Mouse (Mus musculus) cerebellum, adult 2 months (tissue): ENCODE data around the gene Phc2. TPM values are rescaled to one million over a fixed set of nuclear protein-coding genes. Genes with fewer than 3 reads are reported as not detected.

Source experiments
- DNase-seq, 2 experiments: peaks; one replicate each; pipeline ENCODE4 v3.0.0; 2021
- H3K27ac ChIP-seq: fragments of 200-500 bp; 2 replicates; pipeline ENCODE4 v1.5.1; 2012; ENCODE audit warnings: low read length, control low read depth, inconsistent platforms; ENCODE audit not compliant: insufficient read depth
- H3K27me3 ChIP-seq: fragments of 200-500 bp; 2 replicates; pipeline ENCODE4 v1.6.1; 2012; ENCODE audit warnings: inconsistent platforms, mild to moderate bottlenecking, low read length, moderate library complexity; ENCODE audit not compliant: control insufficient read depth, insufficient read depth
- H3K4me1 ChIP-seq: fragments of 200-500 bp; 2 replicates; pipeline ENCODE4 v1.6.1; 2011; ENCODE audit warnings: low read length; ENCODE audit not compliant: control insufficient read depth, insufficient read depth
- H3K4me3 ChIP-seq: fragments of 200-500 bp; replicated peaks from 2 replicates; pipeline ENCODE3; 2011; ENCODE audit warnings: mild to moderate bottlenecking, low read depth, low read length, control low read depth; ENCODE audit not compliant: insufficient read depth
- CTCF ChIP-seq: fragments of 200-500 bp; IDR thresholded peaks from 2 replicates; pipeline ENCODE4 v1.5.1; 2011; ENCODE audit warnings: low read depth, mild to moderate bottlenecking, control low read depth, low read length, moderate library complexity, borderline replicate concordance; ENCODE audit not compliant: insufficient read depth
- POLR2A ChIP-seq: fragments of 200-500 bp; IDR thresholded peaks from 2 replicates; pipeline ENCODE4 v1.6.1; 2011; ENCODE audit warnings: low read length, control low read depth, borderline replicate concordance; ENCODE audit not compliant: insufficient read depth
- WGBS: fragments of 180-500 bp; shearing (Covaris S2); methylation state at CpG from one replicate; pipeline ENCODE4 v1.1.7; 2018; 5-methylcytosine and 5-hydroxymethylcytosine counted together
- polyA plus RNA-seq: library from polyadenylated mRNA; depleted of rRNA; stranded (reverse); fragments of >200 nt; gene quantifications from 2 replicates; pipeline ENCODE4 v1.2.3, GENCODE M21; 2012

Gene Phc2
- polyA plus RNA-seq, 1 experiment, result 133 TPM

- no peak for DNase-seq
- TF ChIP-seq CTCF, result no peak
- no peak for TF ChIP-seq POLR2A
- no peak overlapping the region for H3K27ac ChIP-seq
- no peaks in the 10 kb centered on the region for H3K27me3 ChIP-seq
- no peak overlapping the region for H3K4me3 ChIP-seq
- 94% methylated on average over 6 of the region's 6 CpGs for WGBS
- peaks cover 22% of the 10 kb centered on the region for H3K4me1 ChIP-seq
Observed at GRCm38 (mm10) chr4:128669229-128669628, 14.7 kb downstream of the Phc2 start.

- no peak overlapping the region for H3K4me3 ChIP-seq
- TF ChIP-seq CTCF (no peak), POLR2A (no peak)
- no peak for DNase-seq
- no peak overlapping the region; the same call in 1 of the 2 replicates for H3K27ac ChIP-seq
- WGBS, result 33% methylated on average over 11 of the region's 11 CpGs
- peaks cover 21% of the 10 kb centered on the region for H3K4me1 ChIP-seq
- H3K27me3 ChIP-seq, result no peaks in the 10 kb centered on the region
Observed at GRCm38 (mm10) chr4:128670566-128671191, 16.2 kb downstream of the Phc2 start.

- peaks cover 19% of the 10 kb centered on the region for H3K4me1 ChIP-seq
- 85% methylated on average over 4 of the region's 4 CpGs for WGBS
- no peaks in the 10 kb centered on the region for H3K27me3 ChIP-seq
- DNase-seq, result no peak
- H3K27ac ChIP-seq, result no peak overlapping the region
- no peak overlapping the region for H3K4me3 ChIP-seq
- no peak for TF ChIP-seq CTCF
- TF ChIP-seq POLR2A, result no peak
Observed at GRCm38 (mm10) chr4:128672494-128672893, 18.0 kb downstream of the Phc2 start.

- no peak for DNase-seq
- H3K4me3 ChIP-seq, result no peak overlapping the region
- no peak overlapping the region for H3K27ac ChIP-seq
- H3K27me3 ChIP-seq, result no peaks in the 10 kb centered on the region
- TF ChIP-seq POLR2A (no peak), CTCF (no peak)
- peaks cover 12% of the 10 kb centered on the region for H3K4me1 ChIP-seq
- 65% methylated on average over 13 of the region's 13 CpGs for WGBS
Observed at GRCm38 (mm10) chr4:128678564-128679217, 24.2 kb downstream of the Phc2 start.

GRCm38 (mm10) chr4:128681126-128681525, 26.6 kb downstream of the Phc2 start:
- WGBS, result 69% methylated on average over 8 of the region's 8 CpGs
- no peak for DNase-seq
- no peaks in the 10 kb centered on the region for H3K27me3 ChIP-seq
- no peak overlapping the region for H3K27ac ChIP-seq
- H3K4me1 ChIP-seq, result peaks cover 12% of the 10 kb centered on the region
- H3K4me3 ChIP-seq, result no peak overlapping the region
- TF ChIP-seq POLR2A, result no peak
- TF ChIP-seq CTCF, result 0 out of 2 replicates have a peak, but pooled peaks have one; percentile 3

- Histone ChIP-seq H3K4me3 (no peak overlapping the region), H3K27ac (no peak overlapping the region), H3K4me1 (peaks cover 12% of the 10 kb centered on the region), H3K27me3 (no peaks in the 10 kb centered on the region)
- 96% methylated on average over 13 of the region's 13 CpGs for WGBS
- no peak for DNase-seq
- TF ChIP-seq POLR2A (no peak), CTCF (no peak)
Observed at GRCm38 (mm10) chr4:128682281-128682680, 27.8 kb downstream of the Phc2 start.

GRCm38 (mm10) chr4:128683706-128684105, 29.2 kb downstream of the Phc2 start:
- Histone ChIP-seq H3K4me3 (no peak overlapping the region), H3K27ac (no peak overlapping the region), H3K4me1 (peaks cover 9% of the 10 kb centered on the region), H3K27me3 (no peaks in the 10 kb centered on the region)
- DNase-seq, result no peak
- 74% methylated on average over 3 of the region's 3 CpGs for WGBS
- TF ChIP-seq CTCF (no peak), POLR2A (no peak)

- H3K4me1 ChIP-seq, result peaks cover 11% of the 10 kb centered on the region
- WGBS, result 95% methylated on average over 11 of the region's 11 CpGs
- TF ChIP-seq POLR2A (no peak), CTCF (no peak)
- H3K4me3 ChIP-seq, result no peak overlapping the region
- no peaks in the 10 kb centered on the region for H3K27me3 ChIP-seq
- H3K27ac ChIP-seq, result no peak overlapping the region
- no peak for DNase-seq
Observed at GRCm38 (mm10) chr4:128684108-128684507, 29.6 kb downstream of the Phc2 start.
